Mouse (Mus musculus) ES-Bruce4 (cell line): Measurements from ENCODE around the gene Plpp3.

Source experiments
- CTCF ChIP-seq: IDR thresholded peaks from one replicate; pipeline ENCODE4 v1.8.1; 2011; ENCODE audit warnings: low read depth, low read length
- EP300 ChIP-seq: IDR thresholded peaks from 2 replicates; pipeline ENCODE4 v1.6.1; 2011; ENCODE audit warnings: low read depth, low read length; ENCODE audit not compliant: insufficient read depth
- POLR2A ChIP-seq: IDR thresholded peaks from one replicate; pipeline ENCODE4 v1.8.1; 2011; ENCODE audit warnings: low read length; ENCODE audit not compliant: insufficient read depth

GRCm38 (mm10) chr4:105191550-105191949 is 34.4 kb downstream of the Plpp3 start:
- TF ChIP-seq CTCF (no peak), EP300 (no peak), POLR2A (no peak)
